Mouse (Mus musculus) MEL (cell line): Measurements from ENCODE around the gene Pigl. TPM values are rescaled to one million over a fixed set of nuclear protein-coding genes. Genes with fewer than 3 reads are reported as not detected.

Source experiments
- DNase-seq: peaks from one replicate; pipeline ENCODE4 v3.0.0; 2011; ENCODE audit warnings: low read depth, low spot score
- H3K27ac ChIP-seq: 2 replicates; pipeline ENCODE4 v1.5.1; 2012; ENCODE audit warnings: low read depth, mild to moderate bottlenecking, control low read depth, low read length, moderate library complexity; ENCODE audit not compliant: control insufficient read depth
- H3K27me3 ChIP-seq, 2 experiments: fragments of 150-350 bp in 1 of 2; sonication (generic) in 1 of 2; 2 replicates each; pipeline ENCODE4 v1.6.1; 2012; ENCODE audit warnings: low read length in 2 of 2, mild to moderate bottlenecking in 2 of 2, improper control_type of control experiment in 1 of 2, moderate library complexity in 1 of 2; ENCODE audit not compliant: insufficient read depth in 2 of 2, control insufficient read depth in 1 of 2
- H3K36me3 ChIP-seq, 2 experiments: 2 replicates each; pipeline ENCODE4 v1.6.1; 2012 to 2014; ENCODE audit warnings: low read length in 2 of 2, improper control_type of control experiment in 1 of 2, inconsistent platforms in 1 of 2, mild to moderate bottlenecking in 1 of 2; ENCODE audit not compliant: insufficient read depth in 2 of 2, control insufficient read depth in 1 of 2
- H3K4me1 ChIP-seq, 2 experiments: fragments of 150-350 bp in 1 of 2; sonication (generic) in 1 of 2; 2 replicates each; pipeline ENCODE4 v1.6.1; 2012; ENCODE audit warnings: low read length in 2 of 2, improper control_type of control experiment in 1 of 2, mild to moderate bottlenecking in 1 of 2; ENCODE audit not compliant: insufficient read depth in 2 of 2, control insufficient read depth in 1 of 2
- H3K4me3 ChIP-seq, 2 experiments: fragments of 150-350 bp in 1 of 2; sonication (generic) in 1 of 2; 2 replicates each; pipeline ENCODE4 v1.5.1; 2012; ENCODE audit warnings: low read depth in 2 of 2, low read length in 2 of 2, mild to moderate bottlenecking in 2 of 2, moderate library complexity in 2 of 2, control low read depth in 1 of 2, improper control_type of control experiment in 1 of 2; ENCODE audit not compliant: control insufficient read depth in 1 of 2, insufficient read depth in 1 of 2
- H3K79me2 ChIP-seq: 2 replicates; pipeline ENCODE4 v1.6.1; 2012; ENCODE audit warnings: mild to moderate bottlenecking, low read length, moderate library complexity; ENCODE audit not compliant: control insufficient read depth, poor library complexity, insufficient read depth
- H3K9ac ChIP-seq: 2 replicates; pipeline ENCODE4 v1.6.1; 2012; ENCODE audit warnings: low read depth, mild to moderate bottlenecking, control low read depth, low read length, moderate library complexity; ENCODE audit not compliant: control insufficient read depth, poor library complexity, severe bottlenecking
- H3K9me3 ChIP-seq: fragments of 150-350 bp; sonication (generic); replicated peaks from 2 replicates; pipeline ENCODE4 v1.6.1; 2012; ENCODE audit warnings: mild to moderate bottlenecking, low read length, improper control_type of control experiment, moderate library complexity; ENCODE audit not compliant: insufficient read depth
- CHD2 ChIP-seq: IDR thresholded peaks from 2 replicates; pipeline ENCODE4 v1.6.1; 2011; ENCODE audit warnings: low read length, improper control_type of control experiment
- E2F4 ChIP-seq: IDR thresholded peaks from 2 replicates; pipeline ENCODE4 v1.6.1; 2011; ENCODE audit warnings: low read depth, low read length, improper control_type of control experiment, borderline replicate concordance
- EP300 ChIP-seq, 2 experiments: IDR thresholded peaks; 2 replicates each; pipeline ENCODE4 v1.6.1; 2011; ENCODE audit warnings: improper control_type of control experiment in 2 of 2, low read length in 2 of 2, low read depth in 1 of 2, mild to moderate bottlenecking in 1 of 2
- ETS1 ChIP-seq: IDR thresholded peaks from 2 replicates; pipeline ENCODE4 v1.6.1; 2012; ENCODE audit warnings: low read depth, mild to moderate bottlenecking, inconsistent platforms, low read length, improper control_type of control experiment, moderate library complexity
- GATA1 ChIP-seq: IDR thresholded peaks from 2 replicates; pipeline ENCODE4 v1.6.1; 2011; ENCODE audit warnings: low read depth, low read length, improper control_type of control experiment
- HCFC1 ChIP-seq: IDR thresholded peaks from 2 replicates; pipeline ENCODE4 v1.6.1; 2012; ENCODE audit warnings: low read depth, mild to moderate bottlenecking, inconsistent platforms, low read length, improper control_type of control experiment, moderate library complexity
- JUND ChIP-seq: IDR thresholded peaks from 2 replicates; pipeline ENCODE4 v1.6.1; 2011; ENCODE audit warnings: low read depth, mild to moderate bottlenecking, improper control_type of control experiment, low read length
- MAX ChIP-seq: IDR thresholded peaks from 2 replicates; pipeline ENCODE4 v1.6.1; 2011; ENCODE audit warnings: low read length, improper control_type of control experiment
- MEF2A ChIP-seq: IDR thresholded peaks from 2 replicates; pipeline ENCODE4 v1.6.1; 2014; ENCODE audit warnings: low read depth, mild to moderate bottlenecking, inconsistent platforms, low read length, improper control_type of control experiment; ENCODE audit not compliant: poor library complexity, insufficient replicate concordance, severe bottlenecking; ENCODE audit errors: extremely low read depth
- MXI1 ChIP-seq: IDR thresholded peaks from 2 replicates; pipeline ENCODE4 v1.6.1; 2011; ENCODE audit warnings: mild to moderate bottlenecking, low read depth, low read length, improper control_type of control experiment
- MYB ChIP-seq: IDR thresholded peaks from 2 replicates; pipeline ENCODE4 v1.6.1; 2011; ENCODE audit warnings: mild to moderate bottlenecking, low read depth, low read length, improper control_type of control experiment
- POLR2A ChIP-seq, 2 experiments: IDR thresholded peaks; 2 replicates each; pipeline ENCODE4 v1.6.1; 2011 to 2012; ENCODE audit warnings: low read length in 2 of 2, mild to moderate bottlenecking in 2 of 2, control low read depth in 1 of 2, improper control_type of control experiment in 1 of 2, low read depth in 1 of 2, moderate library complexity in 1 of 2; ENCODE audit not compliant: control insufficient read depth in 1 of 2, insufficient read depth in 1 of 2, poor library complexity in 1 of 2
- POLR2AphosphoS5 ChIP-seq: IDR thresholded peaks from 2 replicates; pipeline ENCODE4 v1.6.1; 2012; ENCODE audit warnings: low read depth, borderline replicate concordance, mild to moderate bottlenecking, inconsistent platforms, low read length, moderate library complexity, mixed read lengths
- TAL1 ChIP-seq: IDR thresholded peaks from 2 replicates; pipeline ENCODE4 v1.6.1; 2012; ENCODE audit warnings: mild to moderate bottlenecking, inconsistent platforms, low read length, moderate library complexity, mixed read lengths
- UBTF ChIP-seq: IDR thresholded peaks from 2 replicates; pipeline ENCODE4 v1.6.1; 2012; ENCODE audit warnings: low read depth, mild to moderate bottlenecking, inconsistent platforms, low read length, improper control_type of control experiment, moderate library complexity, borderline replicate concordance; ENCODE audit not compliant: insufficient read depth
- USF1 ChIP-seq: IDR thresholded peaks from 2 replicates; pipeline ENCODE4 v1.6.1; 2014; ENCODE audit warnings: low read depth, mild to moderate bottlenecking, inconsistent platforms, low read length, improper control_type of control experiment, moderate library complexity
- ZKSCAN1 ChIP-seq: IDR thresholded peaks from 2 replicates; pipeline ENCODE4 v1.6.1; 2012; ENCODE audit warnings: low read depth, mild to moderate bottlenecking, inconsistent platforms, low read length, improper control_type of control experiment, moderate library complexity
- polyA plus RNA-seq, 2 experiments: library from polyadenylated mRNA; stranded (reverse) in 1 of 2; unstranded in 1 of 2; fragments of >175 nt in 1 of 2; fragments of >200 nt in 1 of 2; gene quantifications; 2 replicates each; pipeline versions ENCODE4 v1.2.1 to v1.2.4; 2012; ENCODE audit warnings: low replicate concordance in 2 of 2, low read depth in 1 of 2; ENCODE audit not compliant: insufficient read length in 2 of 2, insufficient read depth in 1 of 2, missing spikeins in 1 of 2
- total RNA-seq: library from RNA; depleted of rRNA; stranded (reverse); fragments of 300-350 nt; gene quantifications from 2 replicates; pipeline ENCODE4 v1.2.3, GENCODE M21; 2012; rRNA removed

Gene Pigl
- total and polyA plus RNA-seq, 3 experiments = 2.0 to 4.1 TPM; not detected in 1

GRCm38 (mm10) chr11:62558961-62559646, 100.8 kb downstream of the Pigl start (continued):
- no peak for TF ChIP-seq ETS1
- TF ChIP-seq TAL1 = no peak
- TF ChIP-seq CHD2 = no peak; the same call in none of the 2 replicates
- TF ChIP-seq MAX = no peak
- TF ChIP-seq MXI1 = no peak

GRCm38 (mm10) chr11:62560463-62561016, 102.3 kb downstream of the Pigl start:
- no peak for DNase-seq
- H3K27me3 ChIP-seq = no peaks in the 10 kb centered on the region
- no peak overlapping the region for H3K4me3 ChIP-seq
- H3K9me3 ChIP-seq = no peaks in the 10 kb centered on the region
- H3K36me3 ChIP-seq = peaks cover 0 to 10% of the 10 kb centered on the region in 2 experiments; a peak in 2 of 4 replicates
- no peak for TF ChIP-seq MYB
- no peak for TF ChIP-seq UBTF
- no peak for TF ChIP-seq USF1
- TF ChIP-seq E2F4 = no peak
- no peak for TF ChIP-seq ETS1
- TF ChIP-seq MEF2A = no peak
- no peak for TF ChIP-seq POLR2AphosphoS5
- TF ChIP-seq EP300 (IDR thresholded peaks at IDR 0.05; ENCODE audit: low read depth in 1 of 2, low read length in 2 of 2) = no peak
- no peak for TF ChIP-seq TAL1
- no peak for TF ChIP-seq ZKSCAN1
- no peak for TF ChIP-seq JUND
- no peak for TF ChIP-seq HCFC1
- no peak overlapping the region for H3K9ac ChIP-seq
- H3K27ac ChIP-seq = no peak overlapping the region
- H3K79me2 ChIP-seq = no peaks in the 10 kb centered on the region
- H3K4me1 ChIP-seq = peaks cover 7 to 15% of the 10 kb centered on the region in 2 experiments; a peak in 3 of 4 replicates

- peaks cover 14 to 23% of the 10 kb centered on the region in 2 experiments for H3K4me1 ChIP-seq
- no peak overlapping the region for H3K27ac ChIP-seq
- peaks cover 0 to 18% of the 10 kb centered on the region in 2 experiments; a peak in 2 of 4 replicates for H3K36me3 ChIP-seq
- H3K9ac ChIP-seq = no peak overlapping the region
- peak; percentile 60 for DNase-seq
- H3K4me3 ChIP-seq = no peak overlapping the region
- peak; percentile 56 for TF ChIP-seq GATA1
- TF ChIP-seq POLR2A (IDR thresholded peaks at IDR 0.05; ENCODE audit: control insufficient read depth in 1 of 2, insufficient read depth in 1 of 2, low read depth in 1 of 2, low read length in 2 of 2, poor library complexity in 1 of 2) = no peak
- peak in 1 of 2 experiments; percentile 33; a peak in 1 of 4 replicates for TF ChIP-seq EP300 (IDR thresholded peaks at IDR 0.05; ENCODE audit: low read depth in 1 of 2, low read length in 2 of 2)
- H3K79me2 ChIP-seq = no peaks in the 10 kb centered on the region
- no peaks in the 10 kb centered on the region for H3K27me3 ChIP-seq
- no peaks in the 10 kb centered on the region for H3K9me3 ChIP-seq
Observed at GRCm38 (mm10) chr11:62563590-62563989, 105.3 kb downstream of the Pigl start.

Other genes with a start within 250 kb of the Pigl start
- 1.7 and 2.2 TPM in 2 replicates for gene Adora2b, start 209.5 kb upstream of the Pigl start, total RNA-seq
- gene Adora2b, start 209.5 kb upstream of the Pigl start, polyA plus RNA-seq = 1 to 10 TPM in 1 of 2 experiments, not detected in 1; 3.2 TPM
- 18.2 and 18.7 TPM in 2 replicates for gene Zswim7, start 177.1 kb upstream of the Pigl start, total RNA-seq
- gene Zswim7, start 177.1 kb upstream of the Pigl start, polyA plus RNA-seq = 10 to 100 TPM in 1 of 2 experiments, not detected in 1; 15.1 TPM
- gene Ttc19, start 177.0 kb upstream of the Pigl start, total RNA-seq = 11.1 and 12.7 TPM in 2 replicates
- gene Ttc19, start 177.0 kb upstream of the Pigl start, polyA plus RNA-seq = 10 to 100 TPM in 1 of 2 experiments, not detected in 1; 11.4 TPM
- 71.8 and 90.7 TPM in 2 replicates for gene Ncor1, start 81 bp downstream of the Pigl start, total RNA-seq
- gene Ncor1, start 81 bp downstream of the Pigl start, polyA plus RNA-seq = 100 to 1,000 TPM; 188 to 250 TPM
- 150 and 178 TPM in 2 replicates for gene Cenpv, start 80.8 kb downstream of the Pigl start, total RNA-seq
- 1,000 to 10,000 TPM in 1 of 2 experiments, 100 to 1,000 TPM in 1; 149 to 2,878 TPM for gene Cenpv, start 80.8 kb downstream of the Pigl start, polyA plus RNA-seq
- gene Ubb, start 92.7 kb downstream of the Pigl start, total RNA-seq = 1,877 and 1,965 TPM in 2 replicates
- gene Ubb, start 92.7 kb downstream of the Pigl start, polyA plus RNA-seq = 1,000 to 10,000 TPM in 1 of 2 experiments, not detected in 1; 1,800 TPM
- 30.4 and 32.0 TPM in 2 replicates for gene Trpv2, start 116.0 kb downstream of the Pigl start, total RNA-seq
- gene Trpv2, start 116.0 kb downstream of the Pigl start, polyA plus RNA-seq = 10 to 100 TPM in 1 of 2 experiments, not detected in 1; 30.0 TPM
- 6.0 and 7.0 TPM in 2 replicates for gene Lrrc75a, start 190.1 kb downstream of the Pigl start, total RNA-seq
- 1 to 10 TPM in 1 of 2 experiments, not detected in 1; 8.9 TPM for gene Lrrc75a, start 190.1 kb downstream of the Pigl start, polyA plus RNA-seq
- gene Mmgt2, start 190.2 kb downstream of the Pigl start, total RNA-seq = 21.8 and 24.1 TPM in 2 replicates
- gene Mmgt2, start 190.2 kb downstream of the Pigl start, polyA plus RNA-seq = 10 to 100 TPM in 1 of 2 experiments, not detected in 1; 51.9 TPM